Mouse (Mus musculus): Measurements from ENCODE around the gene Mical2. TPM values are rescaled to one million over a fixed set of nuclear protein-coding genes. Genes with fewer than 3 reads are reported as not detected.

Mical2 gene
- total and polyA plus RNA-seq, 3 experiments: not detected

GRCm38 (mm10) chr7:112453805-112454214, 228.2 kb downstream of the Mical2 start:
- no peak overlapping the region for H3K27ac ChIP-seq (ENCODE audit: insufficient read depth, low read depth)
- dilution Hi-C loops (cut with MboI; ENCODE audit: extremely low pct_ligation_motif_present, extremely low pct_unique_long_range_greater_than_20kb, low sequenced_read_pairs): no loop called here

GRCm38 (mm10) chr7:112454380-112454779, 228.7 kb downstream of the Mical2 start:
- in situ Hi-C loops (cut with MboI; ENCODE audit: low pct_ligation_motif_present, low pct_unique_long_range_greater_than_20kb, low sequenced_read_pairs): no loop called here

More at GRCm38 (mm10) chr7:112453805-112454214, 228.2 kb downstream of the Mical2 start:
- Histone ChIP-seq H3K9me3 (replicated peaks; ENCODE audit: low read length) (no peaks in the 10 kb centered on the region), H3K4me2 (ENCODE audit: insufficient read depth, low read depth, poor library complexity, severe bottlenecking) (no peak overlapping the region), H3K9ac (ENCODE audit: insufficient read depth, low read depth) (no peak overlapping the region), H3K27me3 (replicated peaks) (no peaks in the 10 kb centered on the region), H3K36me3 (replicated peaks in 1 of 2; ENCODE audit: control insufficient read depth in 1 of 2, insufficient read depth in 1 of 2, low read length in 1 of 2) (no peaks in the 10 kb centered on the region), H3K4me3 (replicated peaks in 1 of 3; ENCODE audit: low read depth in 2 of 3, low read length in 2 of 3, poor library complexity in 1 of 3) (no peak overlapping the region), H3K79me2 (replicated peaks; ENCODE audit: control insufficient read depth, extremely low read depth, insufficient read depth, poor library complexity, severe bottlenecking) (no peaks in the 10 kb centered on the region), H3K4me1 (ENCODE audit: control insufficient read depth in 1 of 2, insufficient read depth in 2 of 2) (no peaks in the 10 kb centered on the region)
- in situ Hi-C loops (cut with MboI; ENCODE audit: low pct_ligation_motif_present, low pct_unique_long_range_greater_than_20kb, low sequenced_read_pairs): no loop called here
- no peak for TF ChIP-seq ZNF384 (IDR thresholded peaks at IDR 0.05; ENCODE audit: low read depth, low read length)
- TF ChIP-seq BHLHE40 (IDR thresholded peaks at IDR 0.05; ENCODE audit: low read depth, low read length): no peak
- TF ChIP-seq KAT2A (IDR thresholded peaks at IDR 0.05; ENCODE audit: insufficient replicate concordance, low read length): no peak
- no peak for TF ChIP-seq CHD2 (IDR thresholded peaks at IDR 0.05; ENCODE audit: low read length)
- TF ChIP-seq NRF1 (IDR thresholded peaks at IDR 0.05; ENCODE audit: low read depth, low read length): no peak
- no peak for TF ChIP-seq MYC (IDR thresholded peaks at IDR 0.05; ENCODE audit: low read depth, low read length)
- TF ChIP-seq IRF4 (IDR thresholded peaks at IDR 0.05; ENCODE audit: low read depth, low read length): no peak
- no peak for DNase-seq (ENCODE audit: extremely low read depth)

GRCm38 (mm10) chr7:112454951-112455350, 229.3 kb downstream of the Mical2 start:
- H3K27me3 ChIP-seq (replicated peaks): no peaks in the 10 kb centered on the region
- no peaks in the 10 kb centered on the region for H3K4me1 ChIP-seq (ENCODE audit: control insufficient read depth in 1 of 2, insufficient read depth in 2 of 2)
- no peaks in the 10 kb centered on the region for H3K79me2 ChIP-seq (replicated peaks; ENCODE audit: control insufficient read depth, extremely low read depth, insufficient read depth, poor library complexity, severe bottlenecking)
- no peak overlapping the region for H3K9ac ChIP-seq (ENCODE audit: insufficient read depth, low read depth)
- dilution Hi-C loops (cut with MboI; ENCODE audit: extremely low pct_ligation_motif_present, extremely low pct_unique_long_range_greater_than_20kb, low sequenced_read_pairs): no loop called here
- H3K4me3 ChIP-seq (replicated peaks in 1 of 3; ENCODE audit: low read depth in 2 of 3, low read length in 2 of 3, poor library complexity in 1 of 3): no peak overlapping the region
- TF ChIP-seq MXI1 (IDR thresholded peaks at IDR 0.05; ENCODE audit: low read depth, low read length) (no peak), USF2 (conservative IDR thresholded peaks at IDR 0.05; ENCODE audit: low read depth, low read length) (no peak), TCF12 (IDR thresholded peaks at IDR 0.05; ENCODE audit: low read depth, low read length) (no peak), MAFK (IDR thresholded peaks at IDR 0.05; ENCODE audit: insufficient replicate concordance, low read length) (no peak)
- H3K36me3 ChIP-seq (replicated peaks in 1 of 2; ENCODE audit: control insufficient read depth in 1 of 2, insufficient read depth in 1 of 2, low read length in 1 of 2): no peaks in the 10 kb centered on the region
- no peak overlapping the region for H3K27ac ChIP-seq (ENCODE audit: insufficient read depth, low read depth)
- DNase-seq (ENCODE audit: extremely low read depth): no peak
- no peaks in the 10 kb centered on the region for H3K9me3 ChIP-seq (replicated peaks; ENCODE audit: low read length)
- in situ Hi-C loops (cut with MboI; ENCODE audit: low pct_ligation_motif_present, low pct_unique_long_range_greater_than_20kb, low sequenced_read_pairs): no loop called here
- H3K4me2 ChIP-seq (ENCODE audit: insufficient read depth, low read depth, poor library complexity, severe bottlenecking): no peak overlapping the region

More at GRCm38 (mm10) chr7:112454380-112454779, 228.7 kb downstream of the Mical2 start:
- H3K4me2 ChIP-seq (ENCODE audit: insufficient read depth, low read depth, poor library complexity, severe bottlenecking): no peak overlapping the region
- DNase-seq (ENCODE audit: extremely low read depth): no peak
- H3K79me2 ChIP-seq (replicated peaks; ENCODE audit: control insufficient read depth, extremely low read depth, insufficient read depth, poor library complexity, severe bottlenecking): no peaks in the 10 kb centered on the region
- no peaks in the 10 kb centered on the region for H3K27me3 ChIP-seq (replicated peaks)
- dilution Hi-C loops (cut with MboI; ENCODE audit: extremely low pct_ligation_motif_present, extremely low pct_unique_long_range_greater_than_20kb, low sequenced_read_pairs): no loop called here
- H3K9ac ChIP-seq (ENCODE audit: insufficient read depth, low read depth): no peak overlapping the region
- H3K36me3 ChIP-seq (replicated peaks in 1 of 2; ENCODE audit: control insufficient read depth in 1 of 2, insufficient read depth in 1 of 2, low read length in 1 of 2): no peaks in the 10 kb centered on the region
- no peak for TF ChIP-seq ZKSCAN1 (IDR thresholded peaks at IDR 0.05; ENCODE audit: borderline replicate concordance, low read depth, low read length)
- TF ChIP-seq EP300 (IDR thresholded peaks at IDR 0.05; ENCODE audit: low read length): no peak
- TF ChIP-seq RAD21 (IDR thresholded peaks at IDR 0.05; ENCODE audit: low read depth, low read length): no peak
- no peak for TF ChIP-seq NRF1 (IDR thresholded peaks at IDR 0.05; ENCODE audit: low read depth, low read length)
- no peak for TF ChIP-seq POLR2A (IDR thresholded peaks at IDR 0.05; ENCODE audit: low read depth, low read length)
- no peak for TF ChIP-seq ZMIZ1 (IDR thresholded peaks at IDR 0.05; ENCODE audit: low read depth, low read length)
- no peak for TF ChIP-seq MAX (IDR thresholded peaks at IDR 0.05; ENCODE audit: low read length)
- TF ChIP-seq USF2 (conservative IDR thresholded peaks at IDR 0.05; ENCODE audit: low read depth, low read length): no peak
- TF ChIP-seq MAZ (IDR thresholded peaks at IDR 0.05; ENCODE audit: low read depth, low read length): no peak
- no peak for TF ChIP-seq GABPA (IDR thresholded peaks at IDR 0.05; ENCODE audit: insufficient replicate concordance, low read depth, low read length)
- no peak for TF ChIP-seq MAFK (IDR thresholded peaks at IDR 0.05; ENCODE audit: insufficient replicate concordance, low read length)
- H3K4me3 ChIP-seq (replicated peaks in 1 of 3; ENCODE audit: low read depth in 2 of 3, low read length in 2 of 3, poor library complexity in 1 of 3): no peak overlapping the region
- H3K4me1 ChIP-seq (ENCODE audit: control insufficient read depth in 1 of 2, insufficient read depth in 2 of 2): no peaks in the 10 kb centered on the region
- H3K27ac ChIP-seq (ENCODE audit: insufficient read depth, low read depth): no peak overlapping the region
- no peaks in the 10 kb centered on the region for H3K9me3 ChIP-seq (replicated peaks; ENCODE audit: low read length)

Measured in CH12.LX (cell line).